8 mouse cellular contexts compared by ENCODE assay signal in the genomic region with DNA sequence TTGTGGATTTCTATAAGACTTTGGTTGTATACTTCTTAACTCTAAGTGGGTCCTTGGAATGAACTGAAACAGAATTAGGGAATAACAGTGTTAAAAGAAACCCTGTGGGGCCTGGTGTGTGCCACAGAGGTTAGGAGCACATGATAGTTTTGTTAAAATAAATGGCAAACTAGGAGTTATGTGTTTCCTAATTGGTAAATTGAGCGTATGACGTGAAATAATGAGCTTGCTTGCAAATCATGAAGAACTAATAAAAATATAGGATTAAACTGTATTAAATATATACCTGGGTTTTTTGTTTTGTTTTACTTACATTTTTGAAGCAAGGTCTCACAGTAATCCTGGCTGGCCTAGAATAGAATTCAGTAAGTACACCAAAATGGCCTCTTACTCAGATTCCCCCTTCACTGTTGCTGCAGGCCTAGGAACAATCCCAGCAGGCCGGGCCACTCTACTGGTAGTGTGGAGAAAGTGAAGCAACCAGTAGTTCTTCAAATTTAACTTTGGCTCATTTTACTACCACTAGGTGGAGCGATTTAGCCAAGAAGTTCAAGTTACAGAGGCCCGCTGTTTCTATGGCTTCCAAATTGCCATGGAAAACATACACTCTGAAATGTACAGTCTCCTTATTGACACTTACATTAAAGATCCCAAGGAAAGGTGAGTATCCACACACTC. TPM values are rescaled to one million over a fixed set of nuclear protein-coding genes. Genes with fewer than 3 reads are reported as not detected.
DNase-seq lines count a peak whose midpoint lies in the region; ATAC-seq and TF ChIP-seq lines count a peak whose summit lies in the region.

No protein-coding gene starts in this region.

- TF ChIP-seq POLR2A in heart, adult 2 months (IDR thresholded peaks at IDR 0.05; ENCODE audit: insufficient read depth, low read depth, low read length): no peak

- TF ChIP-seq EP300 in heart, adult 2 months (IDR thresholded peaks at IDR 0.05; ENCODE audit: insufficient read depth, low read depth, low read length): no peak

- peaks cover 5 to 10% of the 10 kb centered on the region in 2 experiments for H3K4me1 ChIP-seq in ES-E14 (ENCODE audit: control insufficient read depth in 2 of 2, insufficient read depth in 2 of 2, low read length in 2 of 2, poor library complexity in 1 of 2)
- H3K4me1 ChIP-seq in heart, adult 2 months (ENCODE audit: control insufficient read depth, insufficient read depth, low read length): peaks cover 8% of the 10 kb centered on the region
- H3K4me1 ChIP-seq in liver, embryonic 15.5 days (replicated peaks): peaks cover 85% of the 10 kb centered on the region
- peaks cover 18% of the 10 kb centered on the region for H3K4me1 ChIP-seq in neural tube, embryonic 11.5 days (ENCODE audit: control insufficient read depth, insufficient read depth, low read length)

- peak overlapping the region; percentile 76 for H3K4me2 ChIP-seq in liver, embryonic 15.5 days
- peak overlapping the region; percentile 62 for H3K4me2 ChIP-seq in neural tube, embryonic 11.5 days (ENCODE audit: low read depth)

- H3K9me3 ChIP-seq in ES-E14 (ENCODE audit: control insufficient read depth, insufficient read depth, low read depth, low read length): no peaks in the 10 kb centered on the region
- H3K9me3 ChIP-seq in liver, embryonic 15.5 days (replicated peaks): no peaks in the 10 kb centered on the region
- no peaks in the 10 kb centered on the region for H3K9me3 ChIP-seq in neural tube, embryonic 11.5 days (ENCODE audit: control insufficient read depth, low read length)

- peak; percentile 79 for TF ChIP-seq CTCF in heart, adult 2 months (IDR thresholded peaks at IDR 0.05)

- no peaks in the 10 kb centered on the region for H3K27me3 ChIP-seq in heart, adult 2 months (ENCODE audit: control insufficient read depth, insufficient read depth, low read length)
- no peaks in the 10 kb centered on the region for H3K27me3 ChIP-seq in liver, embryonic 15.5 days
- no peaks in the 10 kb centered on the region for H3K27me3 ChIP-seq in neural tube, embryonic 11.5 days (ENCODE audit: control insufficient read depth, insufficient read depth, low read length)

- 33% methylated on average over 5 of the region's 5 CpGs for WGBS in heart, adult 2 months
- 28% methylated on average over 5 of the region's 5 CpGs for WGBS in liver, embryonic 15.5 days (ENCODE audit: insufficient replicate concordance)
- WGBS in neural tube, embryonic 11.5 days: 41% methylated on average over 5 of the region's 5 CpGs

- H3K4me3 ChIP-seq in ES-E14 (ENCODE audit: insufficient read depth in 1 of 2, low read depth in 1 of 2, low read length in 2 of 2, poor library complexity in 1 of 2, severe bottlenecking in 1 of 2): peak overlapping the region; percentile 96 to 99
- no peak overlapping the region for H3K4me3 ChIP-seq in heart, adult 2 months
- H3K4me3 ChIP-seq in liver, embryonic 15.5 days (replicated peaks): peak overlapping the region; percentile 89
- H3K4me3 ChIP-seq in neural tube, embryonic 11.5 days (ENCODE audit: low read depth, low read length): peak overlapping the region; percentile 93

- H3K9ac ChIP-seq in ES-E14 (ENCODE audit: insufficient read depth, low read depth, low read length, poor library complexity, severe bottlenecking): peak overlapping the region; percentile 98; the same call in 1 of the 2 replicates
- H3K9ac ChIP-seq in heart, adult 2 months (ENCODE audit: low read depth, low read length): no peak overlapping the region
- peak overlapping the region; percentile 89 for H3K9ac ChIP-seq in liver, embryonic 15.5 days
- peak overlapping the region; percentile 4; the same call in 1 of the 2 replicates for H3K9ac ChIP-seq in neural tube, embryonic 11.5 days (ENCODE audit: low read length)

- no peak for ATAC-seq in liver, embryonic 15.5 days (ENCODE audit: insufficient read depth)
- ATAC-seq in neural tube, embryonic 11.5 days (ENCODE audit: insufficient read depth, low FRiP score, low TSS enrichment): no peak

- no peak overlapping the region; the same call in 1 of the 2 replicates for H3K27ac ChIP-seq in ES-E14 (ENCODE audit: insufficient read depth, low read depth, low read length, poor library complexity, severe bottlenecking)
- no peak overlapping the region for H3K27ac ChIP-seq in heart, adult 2 months
- peak overlapping the region; percentile 89 for H3K27ac ChIP-seq in liver, embryonic 15.5 days (replicated peaks)
- no peak overlapping the region for H3K27ac ChIP-seq in neural tube, embryonic 11.5 days (ENCODE audit: low read depth, low read length)

- in situ Hi-C loops in ES-E14 (cut with MboI; ENCODE audit: low sequenced_read_pairs in 2 of 2, unreplicated experiment in 2 of 2): loop anchor here (10.0 kb wide), 3 partner anchors 235 to 245 kb away; no protein-coding TSS in a partner anchor

- peak; percentile 51 to 52 for DNase-seq in B cell, adult 2 months
- DNase-seq in ES-E14 (ENCODE audit: low read depth, low spot score): peak; percentile 75
- DNase-seq in cerebellum, postnatal 25 days: peak; percentile 19 to 48
- DNase-seq in heart, adult 2 months: peak; percentile 26 to 43
- peak; percentile 35 to 77 for DNase-seq in kidney, adult 8-10 months
- DNase-seq in neural tube, embryonic 11.5 days (ENCODE audit: low spot score): peak; percentile 76
- DNase-seq in yolk sac, embryonic 10.5 days (ENCODE audit: low spot score): peak; percentile 60

- intact Hi-C loops in heart, adult 2 months (cut with DNase I): loop anchor here (1.0 to 5.0 kb wide), 3 partner anchors 37 to 242 kb away; a partner anchor contains a TSS

- no peaks in the 10 kb centered on the region for H3K79me2 ChIP-seq in heart, adult 2 months (replicated peaks; ENCODE audit: control insufficient read depth, insufficient read depth, low read length)

- H3K36me3 ChIP-seq in ES-E14 (ENCODE audit: control insufficient read depth, insufficient read depth, low read length, poor library complexity, severe bottlenecking): peaks cover 39% of the 10 kb centered on the region
- H3K36me3 ChIP-seq in heart, adult 2 months (ENCODE audit: control insufficient read depth, insufficient read depth, low read length): no peaks in the 10 kb centered on the region; the same call in 1 of the 2 replicates
- H3K36me3 ChIP-seq in liver, embryonic 15.5 days (replicated peaks): peaks cover 61% of the 10 kb centered on the region
- peaks cover 12% of the 10 kb centered on the region for H3K36me3 ChIP-seq in neural tube, embryonic 11.5 days (ENCODE audit: control insufficient read depth, insufficient read depth, low read length)

TF ChIP-seq in ES-E14, 5 proteins besides CTCF, POLR2A, EP300 and RAD21:
- no peak for TF ChIP-seq CHD2 (IDR thresholded peaks at IDR 0.05; ENCODE audit: low read depth, low read length)
- TF ChIP-seq ZNF384 (IDR thresholded peaks at IDR 0.05; ENCODE audit: low read depth, low read length): no peak
- TF ChIP-seq ZC3H11A (IDR thresholded peaks at IDR 0.05; ENCODE audit: borderline replicate concordance, low read depth, low read length): no peak
- no peak for TF ChIP-seq HCFC1 (IDR thresholded peaks at IDR 0.05; ENCODE audit: borderline replicate concordance, insufficient read depth, low read length)
- TF ChIP-seq MAFK (IDR thresholded peaks at IDR 0.05; ENCODE audit: insufficient read depth, low read depth, low read length): no peak

RNA-seq across cellular contexts. Expression of a gene that starts 1.9 kb away (rescaled TPM):
- 98.6 and 112 TPM in 2 replicates for total RNA-seq in ES-E14 (2012; rRNA removed)
- total RNA-seq in heart, adult 2 months (2021): 1 to 10 TPM; 1.8 to 2.1 TPM
- 0.82 and 1.7 TPM in 2 replicates for polyA plus RNA-seq in heart, adult 2 months (2012; rRNA removed)
- polyA plus RNA-seq in liver, embryonic 15.5 days (2015; fragmentation: Nextera tagmentation; extraction: Ambion mirVana): 444 and 469 TPM in 2 replicates
- polyA plus RNA-seq in neural tube, embryonic 11.5 days (2014; fragmentation: Nextera tagmentation; extraction: Ambion mirVana): 389 and 409 TPM in 2 replicates

RNA-seq across cellular contexts. Expression of a gene that starts 28.4 kb away (rescaled TPM):
- not detected in 2 replicates for total RNA-seq in ES-E14 (2012; rRNA removed)
- 1 to 10 TPM; 3.3 to 4.0 TPM for total RNA-seq in heart, adult 2 months (2021)
- 5.6 and 7.4 TPM in 2 replicates for polyA plus RNA-seq in heart, adult 2 months (2012; rRNA removed)
- 0.61 and 0.76 TPM in 2 replicates for polyA plus RNA-seq in liver, embryonic 15.5 days (2015; fragmentation: Nextera tagmentation; extraction: Ambion mirVana)
- 0.62 and 1.3 TPM in 2 replicates for polyA plus RNA-seq in neural tube, embryonic 11.5 days (2014; fragmentation: Nextera tagmentation; extraction: Ambion mirVana)

RNA-seq across cellular contexts. Expression of a gene that starts 58.9 kb away (rescaled TPM):
- total RNA-seq in ES-E14 (2012; rRNA removed): 7.3 and 9.7 TPM in 2 replicates
- 10 to 100 TPM in 1 of 2 experiments, 1 to 10 TPM in 1; 7.8 to 13.5 TPM for total RNA-seq in heart, adult 2 months (2021)
- polyA plus RNA-seq in heart, adult 2 months (2012; rRNA removed): 8.8 and 15.1 TPM in 2 replicates
- polyA plus RNA-seq in liver, embryonic 15.5 days (2015; fragmentation: Nextera tagmentation; extraction: Ambion mirVana): 9.3 and 10.2 TPM in 2 replicates
- 14.5 and 16.0 TPM in 2 replicates for polyA plus RNA-seq in neural tube, embryonic 11.5 days (2014; fragmentation: Nextera tagmentation; extraction: Ambion mirVana)

Comparison
In these comparisons a context has a peak if more than half of its experiments do, and no peak if none do; other contexts are left out.
1. RNA of a gene that starts 1.9 kb away (polyA plus RNA-seq): 444 to 469 TPM in liver, embryonic 15.5 days and 389 to 409 TPM in neural tube, embryonic 11.5 days; 0.82 to 1.7 TPM in heart, adult 2 months; every median in the first group is over 100 times any median in the second.
2. Peak in every context shown above with its lines, with median percentiles within 50 percentile points of each other: DNase-seq.